27 mouse cellular contexts compared by ENCODE assay signal in the genomic region with DNA sequence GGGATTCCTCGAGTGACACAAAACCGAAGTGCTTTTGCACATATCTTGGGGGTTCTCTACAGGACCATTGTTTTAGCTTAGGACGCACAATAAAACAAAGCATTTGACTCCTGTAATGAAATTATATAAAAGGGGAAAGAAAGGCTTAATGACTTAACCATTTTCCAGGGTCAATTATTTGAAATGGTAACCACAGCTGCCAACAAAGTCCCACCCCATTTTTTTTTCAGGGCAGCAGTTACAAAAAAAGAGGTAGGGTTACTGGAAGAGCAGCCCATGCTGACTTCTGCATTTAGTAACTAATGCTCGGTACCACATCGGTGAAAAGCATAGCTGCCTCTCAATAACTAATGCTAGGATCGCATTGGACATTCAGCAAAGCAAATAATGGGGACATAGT. TPM values are rescaled to one million over a fixed set of nuclear protein-coding genes. Genes with fewer than 3 reads are reported as not detected.
"Had no signal": no experiment of that assay in that cellular context is flagged by ENCODE, and none has a peak within 500 bp of the region (broad histone marks: within the 10 kb centered on the region; RNA-seq: fewer than 3 reads in every experiment).

No protein-coding gene starts in this region.

- H3K9ac ChIP-seq: liver, embryonic 13.5 days; midbrain, embryonic 13.5 days; neural tube, embryonic 13.5 days; stomach, embryonic 15.5 days had no signal

- H3K9me3 ChIP-seq: liver, embryonic 13.5 days; neural tube, embryonic 13.5 days; stomach, embryonic 15.5 days had no signal

- H3K4me1 ChIP-seq: stomach, embryonic 15.5 days had no signal

- H3K4me2 ChIP-seq: liver, embryonic 13.5 days; midbrain, embryonic 13.5 days; neural tube, embryonic 13.5 days; stomach, embryonic 15.5 days had no signal

- H3K27ac ChIP-seq: left cerebral cortex, adult 2 months; liver, embryonic 13.5 days; midbrain, embryonic 13.5 days; neural tube, embryonic 13.5 days; stomach, embryonic 15.5 days had no signal

- DNase-seq: kidney, adult 9 months; kidney, postnatal 14 days; kidney, postnatal 4 days; layer of hippocampus, postnatal 36 days; left cerebral cortex, postnatal 4 days; liver, embryonic 13.5 days; lung, adult 2 months; lung, postnatal 14 days; lung, postnatal 4 days; retina, postnatal 1 day; right cerebral cortex, postnatal 25 days; spleen, adult 18-20 months; thymus, postnatal 36 days had no signal

- ATAC-seq: midbrain, embryonic 13.5 days; midbrain, embryonic 16.5 days had no signal

- H3K27me3 ChIP-seq: liver, embryonic 13.5 days; midbrain, embryonic 13.5 days; neural tube, embryonic 13.5 days; stomach, embryonic 15.5 days had no signal

- H3K4me3 ChIP-seq: left cerebral cortex, adult 2 months; liver, embryonic 13.5 days; midbrain, embryonic 13.5 days; myocyte; neural tube, embryonic 13.5 days; stomach, embryonic 15.5 days had no signal

- H3K36me3 ChIP-seq: liver, embryonic 13.5 days; neural tube, embryonic 13.5 days; stomach, embryonic 15.5 days had no signal

RNA-seq across cellular contexts. Expression of gene Agr2, which starts 42.8 kb away (rescaled TPM):
- total RNA-seq: layer of hippocampus, adult 18-20 months; layer of hippocampus, postnatal 10 days; layer of hippocampus, postnatal 36 days; left cerebral cortex, adult 2 months; left cerebral cortex, postnatal 10 days; left cerebral cortex, postnatal 4 days; liver, adult 2 months; megakaryocyte progenitor cell, adult 5-6 weeks; megakaryocyte-erythroid progenitor cell, adult 5-6 weeks; monocyte, adult 5-6 weeks; neutrophil, adult 5-6 weeks had no signal
- polyA plus RNA-seq: myocyte; neural tube, embryonic 13.5 days had no signal
